Mouse (Mus musculus): ENCODE data around the gene 1110017D15Rik. TPM values are rescaled to one million over a fixed set of nuclear protein-coding genes. Genes with fewer than 3 reads are reported as not detected.

The 1110017D15Rik gene
- total RNA-seq, 1 experiment, result not detected

- Histone ChIP-seq H3K36me3 (ENCODE audit: control insufficient read depth, insufficient read depth, low read length, poor library complexity, severe bottlenecking) (no peaks in the 10 kb centered on the region), H3K4me1 (ENCODE audit: control insufficient read depth in 2 of 2, insufficient read depth in 2 of 2, low read length in 2 of 2, poor library complexity in 1 of 2) (no peaks in the 10 kb centered on the region), H3K27ac (ENCODE audit: insufficient read depth, low read depth, low read length, poor library complexity, severe bottlenecking) (no peak overlapping the region), H3K9ac (ENCODE audit: insufficient read depth, low read depth, low read length, poor library complexity, severe bottlenecking) (no peak overlapping the region), H3K4me3 (ENCODE audit: insufficient read depth in 1 of 2, low read depth in 1 of 2, low read length in 2 of 2, poor library complexity in 1 of 2, severe bottlenecking in 1 of 2) (no peak overlapping the region), H3K9me3 (ENCODE audit: control insufficient read depth, insufficient read depth, low read depth, low read length) (no peaks in the 10 kb centered on the region)
- TF ChIP-seq MAFK (IDR thresholded peaks at IDR 0.05; ENCODE audit: insufficient read depth, low read depth, low read length), result no peak
- no peak for TF ChIP-seq HCFC1 (IDR thresholded peaks at IDR 0.05; ENCODE audit: borderline replicate concordance, insufficient read depth, low read length)
- no peak for TF ChIP-seq ZC3H11A (IDR thresholded peaks at IDR 0.05; ENCODE audit: borderline replicate concordance, low read depth, low read length)
- TF ChIP-seq ZNF384 (IDR thresholded peaks at IDR 0.05; ENCODE audit: low read depth, low read length), result no peak
- TF ChIP-seq CHD2 (IDR thresholded peaks at IDR 0.05; ENCODE audit: low read depth, low read length), result no peak
- in situ Hi-C loops (cut with MboI; ENCODE audit: low sequenced_read_pairs in 2 of 2, unreplicated experiment in 2 of 2), result no loop called here
- DNase-seq (ENCODE audit: low read depth, low spot score), result no peak
Measured at GRCm38 (mm10) chr4:41513714-41514113, 3.4 kb downstream of the 1110017D15Rik start.

- no peak for TF ChIP-seq ZNF384 (IDR thresholded peaks at IDR 0.05; ENCODE audit: low read depth, low read length)
- no peak for TF ChIP-seq CHD2 (IDR thresholded peaks at IDR 0.05; ENCODE audit: low read depth, low read length)
- no peak for TF ChIP-seq ZC3H11A (IDR thresholded peaks at IDR 0.05; ENCODE audit: borderline replicate concordance, low read depth, low read length)
- TF ChIP-seq HCFC1 (IDR thresholded peaks at IDR 0.05; ENCODE audit: borderline replicate concordance, insufficient read depth, low read length), result no peak
- no peak for TF ChIP-seq MAFK (IDR thresholded peaks at IDR 0.05; ENCODE audit: insufficient read depth, low read depth, low read length)
- H3K9me3 ChIP-seq (ENCODE audit: control insufficient read depth, insufficient read depth, low read depth, low read length), result no peaks in the 10 kb centered on the region
- in situ Hi-C loops (cut with MboI; ENCODE audit: low sequenced_read_pairs in 2 of 2, unreplicated experiment in 2 of 2), result no loop called here
- H3K4me1 ChIP-seq (ENCODE audit: control insufficient read depth in 2 of 2, insufficient read depth in 2 of 2, low read length in 2 of 2, poor library complexity in 1 of 2), result no peaks in the 10 kb centered on the region
- no peak overlapping the region for H3K27ac ChIP-seq (ENCODE audit: insufficient read depth, low read depth, low read length, poor library complexity, severe bottlenecking)
- no peak overlapping the region for H3K4me3 ChIP-seq (ENCODE audit: insufficient read depth in 1 of 2, low read depth in 1 of 2, low read length in 2 of 2, poor library complexity in 1 of 2, severe bottlenecking in 1 of 2)
- no peak for DNase-seq (ENCODE audit: low read depth, low spot score)
- H3K9ac ChIP-seq (ENCODE audit: insufficient read depth, low read depth, low read length, poor library complexity, severe bottlenecking), result no peak overlapping the region
- no peaks in the 10 kb centered on the region for H3K36me3 ChIP-seq (ENCODE audit: control insufficient read depth, insufficient read depth, low read length, poor library complexity, severe bottlenecking)
Measured at GRCm38 (mm10) chr4:41513309-41513708, 3.8 kb downstream of the 1110017D15Rik start.

- Histone ChIP-seq H3K4me3 (ENCODE audit: insufficient read depth in 1 of 2, low read depth in 1 of 2, low read length in 2 of 2, poor library complexity in 1 of 2, severe bottlenecking in 1 of 2) (no peak overlapping the region), H3K36me3 (ENCODE audit: control insufficient read depth, insufficient read depth, low read length, poor library complexity, severe bottlenecking) (no peaks in the 10 kb centered on the region), H3K9me3 (ENCODE audit: control insufficient read depth, insufficient read depth, low read depth, low read length) (no peaks in the 10 kb centered on the region), H3K4me1 (ENCODE audit: control insufficient read depth in 2 of 2, insufficient read depth in 2 of 2, low read length in 2 of 2, poor library complexity in 1 of 2) (peaks cover 1 to 10% of the 10 kb centered on the region in 2 experiments; a peak in 2 of 4 replicates), H3K9ac (ENCODE audit: insufficient read depth, low read depth, low read length, poor library complexity, severe bottlenecking) (no peak overlapping the region), H3K27ac (ENCODE audit: insufficient read depth, low read depth, low read length, poor library complexity, severe bottlenecking) (no peak overlapping the region)
- in situ Hi-C loops (cut with MboI; ENCODE audit: low sequenced_read_pairs in 2 of 2, unreplicated experiment in 2 of 2), result no loop called here
- TF ChIP-seq HCFC1 (IDR thresholded peaks at IDR 0.05; ENCODE audit: borderline replicate concordance, insufficient read depth, low read length) (no peak), CHD2 (IDR thresholded peaks at IDR 0.05; ENCODE audit: low read depth, low read length) (no peak), MAFK (IDR thresholded peaks at IDR 0.05; ENCODE audit: insufficient read depth, low read depth, low read length) (no peak), ZNF384 (IDR thresholded peaks at IDR 0.05; ENCODE audit: low read depth, low read length) (no peak), ZC3H11A (IDR thresholded peaks at IDR 0.05; ENCODE audit: borderline replicate concordance, low read depth, low read length) (no peak)
- DNase-seq (ENCODE audit: low read depth, low spot score), result no peak
Measured at GRCm38 (mm10) chr4:41507998-41508397, 9.1 kb downstream of the 1110017D15Rik start.

GRCm38 (mm10) chr4:41507326-41507924 lies 9.7 kb downstream of the 1110017D15Rik start:
- in situ Hi-C loops (cut with MboI; ENCODE audit: low sequenced_read_pairs in 2 of 2, unreplicated experiment in 2 of 2), result no loop called here
- H3K4me1 ChIP-seq (ENCODE audit: control insufficient read depth in 2 of 2, insufficient read depth in 2 of 2, low read length in 2 of 2, poor library complexity in 1 of 2), result peaks cover 1 to 10% of the 10 kb centered on the region in 2 experiments; a peak in 2 of 4 replicates

More at GRCm38 (mm10) chr4:41507326-41507924, 9.7 kb downstream of the 1110017D15Rik start:
- no peak for TF ChIP-seq MAFK (IDR thresholded peaks at IDR 0.05; ENCODE audit: insufficient read depth, low read depth, low read length)
- no peak for TF ChIP-seq ZNF384 (IDR thresholded peaks at IDR 0.05; ENCODE audit: low read depth, low read length)
- no peak for TF ChIP-seq CHD2 (IDR thresholded peaks at IDR 0.05; ENCODE audit: low read depth, low read length)
- no peak for TF ChIP-seq ZC3H11A (IDR thresholded peaks at IDR 0.05; ENCODE audit: borderline replicate concordance, low read depth, low read length)
- TF ChIP-seq HCFC1 (IDR thresholded peaks at IDR 0.05; ENCODE audit: borderline replicate concordance, insufficient read depth, low read length), result no peak
- Histone ChIP-seq H3K36me3 (ENCODE audit: control insufficient read depth, insufficient read depth, low read length, poor library complexity, severe bottlenecking) (no peaks in the 10 kb centered on the region), H3K4me3 (ENCODE audit: insufficient read depth in 1 of 2, low read depth in 1 of 2, low read length in 2 of 2, poor library complexity in 1 of 2, severe bottlenecking in 1 of 2) (peak overlapping the region; percentile 66 to 80), H3K27ac (ENCODE audit: insufficient read depth, low read depth, low read length, poor library complexity, severe bottlenecking) (no peak overlapping the region), H3K9me3 (ENCODE audit: control insufficient read depth, insufficient read depth, low read depth, low read length) (no peaks in the 10 kb centered on the region), H3K9ac (ENCODE audit: insufficient read depth, low read depth, low read length, poor library complexity, severe bottlenecking) (peak overlapping the region; percentile 60)
- DNase-seq (ENCODE audit: low read depth, low spot score), result no peak
